Mouse (Mus musculus): ENCODE measurements around the gene Mta3. TPM values are rescaled to one million over a fixed set of nuclear protein-coding genes. Genes with fewer than 3 reads are reported as not detected.

Mta3 gene
- polyA plus RNA-seq, 1 experiment from 2014 or later = 27.2 TPM

GRCm38 (mm10) chr17:83721157-83721556 is 15.2 kb downstream of the Mta3 start:
- no peak for ATAC-seq
- WGBS = 97% methylated on average over 10 of the region's 10 CpGs
- H3K4me3 ChIP-seq (ENCODE audit: low read depth, low read length) = no peak overlapping the region
- peaks cover 2% of the 10 kb centered on the region; the same call in 1 of the 2 replicates for H3K4me1 ChIP-seq (ENCODE audit: control insufficient read depth, insufficient read depth, low read length)
- no peak overlapping the region for H3K4me2 ChIP-seq (ENCODE audit: low read length)
- H3K27me3 ChIP-seq (ENCODE audit: control insufficient read depth, insufficient read depth, low read depth, low read length) = no peaks in the 10 kb centered on the region
- H3K9ac ChIP-seq (ENCODE audit: low read depth, low read length) = no peak overlapping the region
- H3K27ac ChIP-seq (ENCODE audit: low read length) = no peak overlapping the region
- H3K36me3 ChIP-seq (ENCODE audit: control insufficient read depth, insufficient read depth, low read length) = peaks cover 15% of the 10 kb centered on the region
- H3K9me3 ChIP-seq (replicated peaks; ENCODE audit: control insufficient read depth, low read length, poor library complexity, severe bottlenecking) = no peaks in the 10 kb centered on the region

GRCm38 (mm10) chr17:83723064-83723463 is 17.1 kb downstream of the Mta3 start:
- H3K27ac ChIP-seq (ENCODE audit: low read length) = no peak overlapping the region
- no peaks in the 10 kb centered on the region for H3K36me3 ChIP-seq (ENCODE audit: control insufficient read depth, insufficient read depth, low read length)
- 69% methylated on average over 9 of the region's 9 CpGs for WGBS
- H3K4me2 ChIP-seq (ENCODE audit: low read length) = no peak overlapping the region
- no peaks in the 10 kb centered on the region for H3K27me3 ChIP-seq (ENCODE audit: control insufficient read depth, insufficient read depth, low read depth, low read length)
- no peak overlapping the region for H3K9ac ChIP-seq (ENCODE audit: low read depth, low read length)
- H3K4me1 ChIP-seq (ENCODE audit: control insufficient read depth, insufficient read depth, low read length) = peaks cover 2% of the 10 kb centered on the region; the same call in 1 of the 2 replicates
- H3K9me3 ChIP-seq (replicated peaks; ENCODE audit: control insufficient read depth, low read length, poor library complexity, severe bottlenecking) = no peaks in the 10 kb centered on the region
- no peak overlapping the region for H3K4me3 ChIP-seq (ENCODE audit: low read depth, low read length)
- ATAC-seq = no peak

GRCm38 (mm10) chr17:83726496-83726895 is 20.5 kb downstream of the Mta3 start:
- 93% methylated on average over 11 of the region's 11 CpGs for WGBS
- no peaks in the 10 kb centered on the region for H3K9me3 ChIP-seq (replicated peaks; ENCODE audit: control insufficient read depth, low read length, poor library complexity, severe bottlenecking)

GRCm38 (mm10) chr17:83727707-83728106 is 21.7 kb downstream of the Mta3 start:
- no peak overlapping the region for H3K27ac ChIP-seq (ENCODE audit: low read length)
- no peaks in the 10 kb centered on the region for H3K27me3 ChIP-seq (ENCODE audit: control insufficient read depth, insufficient read depth, low read depth, low read length)
- ATAC-seq = no peak
- no peaks in the 10 kb centered on the region for H3K4me1 ChIP-seq (ENCODE audit: control insufficient read depth, insufficient read depth, low read length)
- H3K9ac ChIP-seq (ENCODE audit: low read depth, low read length) = no peak overlapping the region
- H3K9me3 ChIP-seq (replicated peaks; ENCODE audit: control insufficient read depth, low read length, poor library complexity, severe bottlenecking) = no peaks in the 10 kb centered on the region
- WGBS = 97% methylated on average over 4 of the region's 4 CpGs
- no peak overlapping the region for H3K4me2 ChIP-seq (ENCODE audit: low read length)
- H3K36me3 ChIP-seq (ENCODE audit: control insufficient read depth, insufficient read depth, low read length) = no peaks in the 10 kb centered on the region
- no peak overlapping the region for H3K4me3 ChIP-seq (ENCODE audit: low read depth, low read length)

More at GRCm38 (mm10) chr17:83726496-83726895, 20.5 kb downstream of the Mta3 start:
- no peak overlapping the region for H3K9ac ChIP-seq (ENCODE audit: low read depth, low read length)
- ATAC-seq = no peak
- no peak overlapping the region for H3K27ac ChIP-seq (ENCODE audit: low read length)
- H3K4me2 ChIP-seq (ENCODE audit: low read length) = no peak overlapping the region
- no peaks in the 10 kb centered on the region for H3K36me3 ChIP-seq (ENCODE audit: control insufficient read depth, insufficient read depth, low read length)
- peaks cover 2% of the 10 kb centered on the region; the same call in 1 of the 2 replicates for H3K4me1 ChIP-seq (ENCODE audit: control insufficient read depth, insufficient read depth, low read length)
- H3K27me3 ChIP-seq (ENCODE audit: control insufficient read depth, insufficient read depth, low read depth, low read length) = no peaks in the 10 kb centered on the region
- H3K4me3 ChIP-seq (ENCODE audit: low read depth, low read length) = no peak overlapping the region

GRCm38 (mm10) chr17:83729029-83729428 is 23.1 kb downstream of the Mta3 start:
- Histone ChIP-seq H3K9me3 (replicated peaks; ENCODE audit: control insufficient read depth, low read length, poor library complexity, severe bottlenecking) (no peaks in the 10 kb centered on the region), H3K4me3 (ENCODE audit: low read depth, low read length) (no peak overlapping the region), H3K27me3 (ENCODE audit: control insufficient read depth, insufficient read depth, low read depth, low read length) (no peaks in the 10 kb centered on the region), H3K9ac (ENCODE audit: low read depth, low read length) (no peak overlapping the region), H3K27ac (ENCODE audit: low read length) (no peak overlapping the region), H3K4me2 (ENCODE audit: low read length) (no peak overlapping the region), H3K4me1 (ENCODE audit: control insufficient read depth, insufficient read depth, low read length) (no peaks in the 10 kb centered on the region), H3K36me3 (ENCODE audit: control insufficient read depth, insufficient read depth, low read length) (no peaks in the 10 kb centered on the region)
- WGBS = 96% methylated on average over 9 of the region's 9 CpGs
- ATAC-seq = no peak

GRCm38 (mm10) chr17:83730123-83730522 is 24.2 kb downstream of the Mta3 start:
- no peak overlapping the region for H3K4me2 ChIP-seq (ENCODE audit: low read length)
- no peak overlapping the region for H3K9ac ChIP-seq (ENCODE audit: low read depth, low read length)
- no peak for ATAC-seq
- H3K9me3 ChIP-seq (replicated peaks; ENCODE audit: control insufficient read depth, low read length, poor library complexity, severe bottlenecking) = no peaks in the 10 kb centered on the region
- H3K36me3 ChIP-seq (ENCODE audit: control insufficient read depth, insufficient read depth, low read length) = no peaks in the 10 kb centered on the region
- WGBS = 95% methylated on average over 6 of the region's 6 CpGs
- no peaks in the 10 kb centered on the region for H3K4me1 ChIP-seq (ENCODE audit: control insufficient read depth, insufficient read depth, low read length)
- no peaks in the 10 kb centered on the region for H3K27me3 ChIP-seq (ENCODE audit: control insufficient read depth, insufficient read depth, low read depth, low read length)
- no peak overlapping the region for H3K4me3 ChIP-seq (ENCODE audit: low read depth, low read length)
- no peak overlapping the region for H3K27ac ChIP-seq (ENCODE audit: low read length)

GRCm38 (mm10) chr17:83732166-83732629 is 26.2 kb downstream of the Mta3 start:
- Histone ChIP-seq H3K36me3 (ENCODE audit: control insufficient read depth, insufficient read depth, low read length) (no peaks in the 10 kb centered on the region), H3K27ac (ENCODE audit: low read length) (no peak overlapping the region), H3K9ac (ENCODE audit: low read depth, low read length) (no peak overlapping the region), H3K4me1 (ENCODE audit: control insufficient read depth, insufficient read depth, low read length) (no peaks in the 10 kb centered on the region), H3K9me3 (replicated peaks; ENCODE audit: control insufficient read depth, low read length, poor library complexity, severe bottlenecking) (no peaks in the 10 kb centered on the region), H3K27me3 (ENCODE audit: control insufficient read depth, insufficient read depth, low read depth, low read length) (no peaks in the 10 kb centered on the region), H3K4me3 (ENCODE audit: low read depth, low read length) (no peak overlapping the region), H3K4me2 (ENCODE audit: low read length) (no peak overlapping the region)
- WGBS = 63% methylated on average over 10 of the region's 10 CpGs
- ATAC-seq = no peak

- no peak overlapping the region for H3K4me2 ChIP-seq (ENCODE audit: low read length)
- H3K9ac ChIP-seq (ENCODE audit: low read depth, low read length) = no peak overlapping the region
- ATAC-seq = no peak
- H3K4me1 ChIP-seq (ENCODE audit: control insufficient read depth, insufficient read depth, low read length) = no peaks in the 10 kb centered on the region
- H3K9me3 ChIP-seq (replicated peaks; ENCODE audit: control insufficient read depth, low read length, poor library complexity, severe bottlenecking) = no peaks in the 10 kb centered on the region
- H3K4me3 ChIP-seq (ENCODE audit: low read depth, low read length) = no peak overlapping the region
- WGBS = 42% methylated on average over 5 of the region's 5 CpGs
- H3K27me3 ChIP-seq (ENCODE audit: control insufficient read depth, insufficient read depth, low read depth, low read length) = no peaks in the 10 kb centered on the region
- H3K36me3 ChIP-seq (ENCODE audit: control insufficient read depth, insufficient read depth, low read length) = no peaks in the 10 kb centered on the region
- H3K27ac ChIP-seq (ENCODE audit: low read length) = no peak overlapping the region
Measured at GRCm38 (mm10) chr17:83732801-83733200, 26.8 kb downstream of the Mta3 start.

- 96% methylated on average over 9 of the region's 9 CpGs for WGBS
- no peak overlapping the region for H3K9ac ChIP-seq (ENCODE audit: low read depth, low read length)
- H3K36me3 ChIP-seq (ENCODE audit: control insufficient read depth, insufficient read depth, low read length) = no peaks in the 10 kb centered on the region; the same call in 1 of the 2 replicates
- H3K9me3 ChIP-seq (replicated peaks; ENCODE audit: control insufficient read depth, low read length, poor library complexity, severe bottlenecking) = no peaks in the 10 kb centered on the region
- no peak overlapping the region for H3K27ac ChIP-seq (ENCODE audit: low read length)
- no peak overlapping the region for H3K4me2 ChIP-seq (ENCODE audit: low read length)
- ATAC-seq = no peak
- H3K27me3 ChIP-seq (ENCODE audit: control insufficient read depth, insufficient read depth, low read depth, low read length) = no peaks in the 10 kb centered on the region
- no peaks in the 10 kb centered on the region for H3K4me1 ChIP-seq (ENCODE audit: control insufficient read depth, insufficient read depth, low read length)
- H3K4me3 ChIP-seq (ENCODE audit: low read depth, low read length) = no peak overlapping the region
Measured at GRCm38 (mm10) chr17:83736701-83737100, 30.7 kb downstream of the Mta3 start.
